Mouse (Mus musculus) small intestine, adult 2 months (tissue): ENCODE measurements around the gene Exoc6.

Experiments used
- CTCF ChIP-seq: fragments of 200-500 bp; IDR thresholded peaks from 2 replicates; pipeline ENCODE4 v1.5.1; 2012; ENCODE audit warnings: low read depth, mild to moderate bottlenecking, control low read depth, inconsistent platforms, low read length, moderate library complexity, mixed read lengths; ENCODE audit not compliant: insufficient replicate concordance, insufficient read length; ENCODE audit errors: extremely low read depth
- POLR2A ChIP-seq: fragments of 200-500 bp; IDR thresholded peaks from 2 replicates; pipeline ENCODE4 v1.6.1; 2012; ENCODE audit warnings: low read depth, mild to moderate bottlenecking, control low read depth, inconsistent platforms, low read length, moderate library complexity

DNA sequence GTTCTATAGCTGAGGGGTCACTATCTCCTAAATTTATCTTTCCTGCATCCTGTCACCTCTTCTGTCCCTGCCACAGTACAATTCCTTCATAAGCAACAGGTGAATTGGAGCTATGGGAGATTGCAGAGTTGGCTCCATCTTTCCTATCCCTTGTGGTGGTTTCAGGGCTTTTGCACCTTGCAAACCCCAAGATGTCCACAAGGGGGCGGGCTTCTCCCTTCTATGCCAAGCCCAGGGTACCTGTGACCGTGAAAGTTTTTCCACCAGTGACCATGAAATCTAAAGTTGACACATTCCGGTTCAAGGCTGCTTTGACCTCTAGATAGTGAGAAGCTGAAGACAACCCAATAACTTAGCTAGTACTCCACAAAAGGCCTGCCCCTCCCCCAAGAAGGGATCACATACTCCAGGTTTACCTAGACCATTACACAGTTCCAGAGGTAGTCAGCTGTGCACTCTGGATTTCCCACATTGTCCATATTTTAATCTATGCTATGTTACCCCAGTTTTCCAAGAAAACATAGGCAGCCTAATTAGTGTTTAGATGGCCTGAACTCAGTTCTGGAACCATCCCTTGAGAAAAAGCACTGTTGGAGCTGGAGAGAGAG lies 153.8 kb downstream of the Exoc6 start:
- peak; percentile 85; the same call in 1 of the 2 replicates for TF ChIP-seq CTCF
- TF ChIP-seq POLR2A, result no peak
